8 mouse cellular contexts compared by ENCODE assay signal in genomic region chr7:58770254-58770653, GRCm38 (mm10).
A peak's percentile ranks its signal among the peaks of the same experiment; 100 is the strongest.
DNase-seq lines count a peak whose midpoint lies in the region; ATAC-seq and TF ChIP-seq lines count a peak whose summit lies in the region.
"Had no signal": no experiment of that assay in that cellular context is flagged by ENCODE, and none has a peak within 500 bp of the region (broad histone marks: within the 10 kb centered on the region; RNA-seq: fewer than 3 reads in every experiment).

No protein-coding gene starts in this region.

- no peak for ATAC-seq in kidney, embryonic 16.5 days (ENCODE audit: low FRiP score, low TSS enrichment)
- ATAC-seq in midbrain, embryonic 16.5 days, result peak; percentile 46; the same call in 1 of the 2 replicates

- DNase-seq in kidney, adult 2 months, result peak; percentile 24
- DNase-seq in ES-E14 (ENCODE audit: low read depth, low spot score), result peak; percentile 26
- DNase-seq in brain, adult 2 months (ENCODE audit: low read depth, low spot score), result peak; percentile 67
- DNase-seq in kidney, postnatal 10 days, result peak; percentile 34
- DNase-seq in layer of hippocampus, adult 8-10 months (ENCODE audit: low spot score in 2 of 2), result no peak

- H3K27me3 ChIP-seq in kidney, adult 2 months (replicated peaks; ENCODE audit: control insufficient read depth, insufficient read depth, low read length), result no peaks in the 10 kb centered on the region
- H3K27me3 ChIP-seq in kidney, embryonic 16.5 days (ENCODE audit: insufficient read depth, low read length), result no peaks in the 10 kb centered on the region
- H3K27me3 ChIP-seq in midbrain, embryonic 16.5 days (ENCODE audit: control insufficient read depth, insufficient read depth, low read depth, low read length), result no peaks in the 10 kb centered on the region

- 83% methylated on average over 3 of the region's 3 CpGs for WGBS in kidney, adult 2 months
- 70% methylated on average over 3 of the region's 3 CpGs for WGBS in kidney, embryonic 16.5 days
- WGBS in midbrain, embryonic 16.5 days, result 79% methylated on average over 3 of the region's 3 CpGs

- no peak overlapping the region for H3K27ac ChIP-seq in kidney, adult 2 months (ENCODE audit: insufficient read depth, low read depth, low read length)
- H3K27ac ChIP-seq in kidney, embryonic 16.5 days (ENCODE audit: low read length), result no peak overlapping the region
- no peak overlapping the region for H3K27ac ChIP-seq in ES-E14 (ENCODE audit: insufficient read depth, low read depth, low read length, poor library complexity, severe bottlenecking)
- H3K27ac ChIP-seq in midbrain, embryonic 16.5 days (ENCODE audit: low read length), result no peak overlapping the region

- in situ Hi-C loops in ES-E14 (cut with MboI; ENCODE audit: low sequenced_read_pairs in 2 of 2, unreplicated experiment in 2 of 2), result no loop called here

- no peak for TF ChIP-seq POLR2A in kidney, adult 2 months (IDR thresholded peaks at IDR 0.05; ENCODE audit: low read depth, low read length)

- no peaks in the 10 kb centered on the region for H3K9me3 ChIP-seq in kidney, embryonic 16.5 days (ENCODE audit: low read length)
- no peaks in the 10 kb centered on the region for H3K9me3 ChIP-seq in ES-E14 (ENCODE audit: control insufficient read depth, insufficient read depth, low read depth, low read length)
- H3K9me3 ChIP-seq in midbrain, embryonic 16.5 days (replicated peaks; ENCODE audit: control insufficient read depth, low read length, poor library complexity, severe bottlenecking), result no peaks in the 10 kb centered on the region

- TF ChIP-seq CTCF in kidney, adult 2 months (conservative IDR thresholded peaks at IDR 0.05; ENCODE audit: insufficient read depth, insufficient read length, low read depth, low read length), result peak; percentile 66

- H3K4me2 ChIP-seq in kidney, embryonic 16.5 days (replicated peaks; ENCODE audit: low read depth, low read length), result no peak overlapping the region
- H3K4me2 ChIP-seq in midbrain, embryonic 16.5 days (ENCODE audit: low read length), result no peak overlapping the region

- no peak overlapping the region for H3K4me3 ChIP-seq in kidney, adult 2 months (ENCODE audit: insufficient read depth, low read depth, low read length)
- no peak overlapping the region for H3K4me3 ChIP-seq in kidney, embryonic 16.5 days (ENCODE audit: low read length)
- no peak overlapping the region for H3K4me3 ChIP-seq in ES-E14 (ENCODE audit: insufficient read depth in 1 of 2, low read depth in 1 of 2, low read length in 2 of 2, poor library complexity in 1 of 2, severe bottlenecking in 1 of 2)
- no peak overlapping the region for H3K4me3 ChIP-seq in midbrain, embryonic 16.5 days (ENCODE audit: low read depth, low read length)
- H3K4me3 ChIP-seq: erythroblast, embryonic 14.5 days had no signal

- no peaks in the 10 kb centered on the region for H3K36me3 ChIP-seq in kidney, adult 2 months (ENCODE audit: control insufficient read depth, insufficient read depth, low read length)
- no peaks in the 10 kb centered on the region for H3K36me3 ChIP-seq in kidney, embryonic 16.5 days (ENCODE audit: insufficient read depth, low read length)
- H3K36me3 ChIP-seq in ES-E14 (ENCODE audit: control insufficient read depth, insufficient read depth, low read length, poor library complexity, severe bottlenecking), result no peaks in the 10 kb centered on the region
- no peaks in the 10 kb centered on the region for H3K36me3 ChIP-seq in midbrain, embryonic 16.5 days (ENCODE audit: control insufficient read depth, insufficient read depth, low read length)

- no peaks in the 10 kb centered on the region for H3K4me1 ChIP-seq in kidney, adult 2 months (ENCODE audit: control insufficient read depth, insufficient read depth, low read length)
- no peaks in the 10 kb centered on the region for H3K4me1 ChIP-seq in kidney, embryonic 16.5 days (ENCODE audit: insufficient read depth, low read length)
- H3K4me1 ChIP-seq in ES-E14 (ENCODE audit: control insufficient read depth in 2 of 2, insufficient read depth in 2 of 2, low read length in 2 of 2, poor library complexity in 1 of 2), result no peaks in the 10 kb centered on the region
- H3K4me1 ChIP-seq in midbrain, embryonic 16.5 days (ENCODE audit: control insufficient read depth, insufficient read depth, low read length), result no peaks in the 10 kb centered on the region

- no peak overlapping the region for H3K9ac ChIP-seq in kidney, embryonic 16.5 days (replicated peaks; ENCODE audit: low read length)
- H3K9ac ChIP-seq in ES-E14 (ENCODE audit: insufficient read depth, low read depth, low read length, poor library complexity, severe bottlenecking), result no peak overlapping the region
- H3K9ac ChIP-seq in midbrain, embryonic 16.5 days (ENCODE audit: low read depth, low read length), result no peak overlapping the region

TF ChIP-seq in ES-E14, 5 proteins besides CTCF, POLR2A, EP300 and RAD21:
- TF ChIP-seq ZC3H11A (IDR thresholded peaks at IDR 0.05; ENCODE audit: borderline replicate concordance, low read depth, low read length) (no peak; the same call in 1 of the 2 replicates), MAFK (IDR thresholded peaks at IDR 0.05; ENCODE audit: insufficient read depth, low read depth, low read length) (no peak), HCFC1 (IDR thresholded peaks at IDR 0.05; ENCODE audit: borderline replicate concordance, insufficient read depth, low read length) (no peak), ZNF384 (IDR thresholded peaks at IDR 0.05; ENCODE audit: low read depth, low read length) (no peak), CHD2 (IDR thresholded peaks at IDR 0.05; ENCODE audit: low read depth, low read length) (no peak)
TF ChIP-seq in ES-E14: peak in this region for 0.

Comparison
In these comparisons a context has a peak if more than half of its experiments do, and no peak if none do; other contexts are left out.
1. DNase-seq: peak in kidney, adult 2 months (single experiment), ES-E14 (single experiment), brain, adult 2 months (single experiment) and kidney, postnatal 10 days (single experiment); none in layer of hippocampus, adult 8-10 months (0 of 2).